Mouse (Mus musculus): ENCODE measurements around the gene Mecom.

- no peak for TF ChIP-seq CTCF (IDR thresholded peaks at IDR 0.05; ENCODE audit: borderline replicate concordance, insufficient read depth, low read depth, low read length)
- no peak for TF ChIP-seq POLR2A (IDR thresholded peaks at IDR 0.05; ENCODE audit: borderline replicate concordance, insufficient read depth, low read length)
Observed at GRCm38 (mm10) chr3:30510646-30511045, 37.2 kb downstream of the Mecom start.
